Mouse (Mus musculus): ENCODE results near the gene Krt82. TPM values are rescaled to one million over a fixed set of nuclear protein-coding genes. Genes with fewer than 3 reads are reported as not detected.
"Not testable (repeated sequence)": the region's sequence is repeated elsewhere in the genome, so short reads cannot be mapped to it uniquely, and the experiment has no call there.

The Krt82 gene
- polyA plus RNA-seq, 1 experiment from 2014 or later: not detected

GRCm38 (mm10) chr15:101553169-101553568, 2.7 kb upstream of the Krt82 start:
- Histone ChIP-seq H3K9ac (no peak overlapping the region), H3K4me3 (replicated peaks) (no peak overlapping the region), H3K4me1 (replicated peaks) (no peaks in the 10 kb centered on the region), H3K9me3 (replicated peaks) (no peaks in the 10 kb centered on the region), H3K36me3 (no peaks in the 10 kb centered on the region), H3K4me2 (no peak overlapping the region), H3K27me3 (peaks cover 21% of the 10 kb centered on the region), H3K27ac (no peak overlapping the region)
- no peak for ATAC-seq (ENCODE audit: low read depth)
- under 1% methylated on average over 11 of the region's 11 CpGs for WGBS (ENCODE audit: insufficient replicate concordance)
- DNase-seq: no peak

GRCm38 (mm10) chr15:101552188-101552587, 1.7 kb upstream of the Krt82 start:
- no peak for DNase-seq
- Histone ChIP-seq H3K27me3 (peaks cover 21% of the 10 kb centered on the region), H3K36me3 (no peaks in the 10 kb centered on the region), H3K4me2 (no peak overlapping the region), H3K9me3 (replicated peaks) (no peaks in the 10 kb centered on the region), H3K4me3 (replicated peaks) (no peak overlapping the region), H3K27ac (no peak overlapping the region), H3K9ac (no peak overlapping the region), H3K4me1 (replicated peaks) (no peaks in the 10 kb centered on the region)
- ATAC-seq (ENCODE audit: low read depth): no peak
- WGBS (ENCODE audit: insufficient replicate concordance): 72% methylated on average over 8 of the region's 8 CpGs

GRCm38 (mm10) chr15:101544478-101544877, 6.0 kb downstream of the Krt82 start:
- no peak overlapping the region for H3K9ac ChIP-seq
- ATAC-seq (ENCODE audit: low read depth) (no peak), DNase-seq (no peak)
- no peaks in the 10 kb centered on the region for H3K9me3 ChIP-seq (replicated peaks)
- WGBS (ENCODE audit: insufficient replicate concordance): 50% methylated on average over 3 of the region's 3 CpGs
- no peak overlapping the region for H3K4me3 ChIP-seq (replicated peaks)
- H3K4me1 ChIP-seq (replicated peaks): no peaks in the 10 kb centered on the region
- H3K27me3 ChIP-seq: no peaks in the 10 kb centered on the region
- no peaks in the 10 kb centered on the region for H3K36me3 ChIP-seq
- no peak overlapping the region for H3K27ac ChIP-seq
- H3K4me2 ChIP-seq: no peak overlapping the region

GRCm38 (mm10) chr15:101542543-101542942, 7.9 kb downstream of the Krt82 start:
- Histone ChIP-seq H3K27me3 (no peaks in the 10 kb centered on the region), H3K9ac (no peak overlapping the region), H3K27ac (no peak overlapping the region), H3K4me2 (no peak overlapping the region), H3K4me3 (replicated peaks) (no peak overlapping the region), H3K4me1 (replicated peaks) (no peaks in the 10 kb centered on the region), H3K36me3 (no peaks in the 10 kb centered on the region), H3K9me3 (replicated peaks) (no peaks in the 10 kb centered on the region)
- WGBS (ENCODE audit: insufficient replicate concordance): 59% methylated on average over 8 of the region's 9 CpGs
- no peak for ATAC-seq (ENCODE audit: low read depth)
- no peak for DNase-seq

- H3K27ac ChIP-seq: no peak overlapping the region
- H3K27me3 ChIP-seq: no peaks in the 10 kb centered on the region
- no peaks in the 10 kb centered on the region for H3K4me1 ChIP-seq (replicated peaks)
- DNase-seq: no peak
- 56% methylated on average over 4 of the region's 4 CpGs for WGBS (ENCODE audit: insufficient replicate concordance)
- H3K4me3 ChIP-seq (replicated peaks): no peak overlapping the region
- H3K9me3 ChIP-seq (replicated peaks): no peaks in the 10 kb centered on the region
- no peak overlapping the region for H3K4me2 ChIP-seq
- no peaks in the 10 kb centered on the region for H3K36me3 ChIP-seq
- no peak for ATAC-seq (ENCODE audit: low read depth)
- no peak overlapping the region for H3K9ac ChIP-seq
Measured at GRCm38 (mm10) chr15:101538580-101538900, 11.9 kb downstream of the Krt82 start.

- Histone ChIP-seq H3K27ac (no peak overlapping the region), H3K4me1 (replicated peaks) (no peaks in the 10 kb centered on the region), H3K9me3 (replicated peaks) (no peaks in the 10 kb centered on the region), H3K9ac (no peak overlapping the region), H3K27me3 (no peaks in the 10 kb centered on the region), H3K4me2 (no peak overlapping the region), H3K36me3 (no peaks in the 10 kb centered on the region), H3K4me3 (replicated peaks) (no peak overlapping the region)
- WGBS (ENCODE audit: insufficient replicate concordance): 32% methylated on average over 7 of the region's 7 CpGs
- DNase-seq (no peak), ATAC-seq (ENCODE audit: low read depth) (no peak)
Measured at GRCm38 (mm10) chr15:101537864-101538579, 12.4 kb downstream of the Krt82 start.

GRCm38 (mm10) chr15:101536054-101536850, 14.2 kb downstream of the Krt82 start:
- H3K27ac ChIP-seq: no peak overlapping the region
- 34% methylated on average over 9 of the region's 9 CpGs for WGBS (ENCODE audit: insufficient replicate concordance)
- DNase-seq (no peak), ATAC-seq (ENCODE audit: low read depth) (no peak)
- no peaks in the 10 kb centered on the region for H3K4me1 ChIP-seq (replicated peaks)
- H3K27me3 ChIP-seq: no peaks in the 10 kb centered on the region
- H3K9ac ChIP-seq: no peak overlapping the region
- no peaks in the 10 kb centered on the region for H3K9me3 ChIP-seq (replicated peaks)
- H3K4me3 ChIP-seq (replicated peaks): no peak overlapping the region
- H3K4me2 ChIP-seq: no peak overlapping the region
- H3K36me3 ChIP-seq: no peaks in the 10 kb centered on the region

- H3K36me3 ChIP-seq: no peaks in the 10 kb centered on the region
- no peak for ATAC-seq (ENCODE audit: low read depth)
Measured at GRCm38 (mm10) chr15:101532720-101533119, 17.7 kb downstream of the Krt82 start, which contains the start of gene Krt84. TSS of gene Krt84 (minus strand) at chr15:101532820.

GRCm38 (mm10) chr15:101522556-101523232, 27.8 kb downstream of the Krt82 start:
- DNase-seq (no peak), ATAC-seq (ENCODE audit: low read depth) (no peak)
- no peak overlapping the region for H3K9ac ChIP-seq
- no peak overlapping the region for H3K27ac ChIP-seq
- 48% methylated on average over 4 of the region's 4 CpGs for WGBS (ENCODE audit: insufficient replicate concordance)
- H3K4me3 ChIP-seq (replicated peaks): no peak overlapping the region
- H3K9me3 ChIP-seq (replicated peaks): no peaks in the 10 kb centered on the region
- no peaks in the 10 kb centered on the region for H3K4me1 ChIP-seq (replicated peaks)
- no peak overlapping the region for H3K4me2 ChIP-seq
- H3K27me3 ChIP-seq: 0 out of 2 replicates have a peak, but pooled peaks cover 5% of the 10 kb centered on the region
- H3K36me3 ChIP-seq: no peaks in the 10 kb centered on the region

More at GRCm38 (mm10) chr15:101532720-101533119, 17.7 kb downstream of the Krt82 start, which contains the start of gene Krt84:
- Histone ChIP-seq H3K4me1 (replicated peaks) (no peaks in the 10 kb centered on the region), H3K9ac (no peak within 1 kb of the TSS), H3K4me2 (no peak within 1 kb of the TSS), H3K4me3 (replicated peaks) (no peak within 1 kb of the TSS), H3K9me3 (replicated peaks) (no peaks in the 10 kb centered on the region), H3K27ac (no peak within 1 kb of the TSS), H3K27me3 (no peaks in the 10 kb centered on the region)
- 69% methylated on average over 7 of the region's 7 CpGs for WGBS (ENCODE audit: insufficient replicate concordance)
- DNase-seq: no peak

GRCm38 (mm10) chr15:101519792-101520191, 30.7 kb downstream of the Krt82 start:
- H3K9me3 ChIP-seq (replicated peaks): no peaks in the 10 kb centered on the region
- DNase-seq (no peak), ATAC-seq (ENCODE audit: low read depth) (no peak)
- no peak overlapping the region for H3K4me2 ChIP-seq
- H3K4me3 ChIP-seq (replicated peaks): no peak overlapping the region
- no peak overlapping the region for H3K27ac ChIP-seq
- 0 out of 2 replicates have a peak, but pooled peaks cover 5% of the 10 kb centered on the region for H3K27me3 ChIP-seq
- no peak overlapping the region for H3K9ac ChIP-seq
- H3K36me3 ChIP-seq: no peaks in the 10 kb centered on the region
- 17% methylated on average over 2 of the region's 2 CpGs for WGBS (ENCODE audit: insufficient replicate concordance)
- H3K4me1 ChIP-seq (replicated peaks): no peaks in the 10 kb centered on the region

- H3K9ac ChIP-seq; H3K27ac ChIP-seq; H3K4me3 ChIP-seq (replicated peaks); DNase-seq; H3K4me1 ChIP-seq (replicated peaks); ATAC-seq (ENCODE audit: low read depth); H3K9me3 ChIP-seq (replicated peaks); H3K36me3 ChIP-seq; H3K27me3 ChIP-seq; H3K4me2 ChIP-seq: not testable (repeated sequence)
- 51% methylated on average over 2 of the region's 2 CpGs for WGBS (ENCODE audit: insufficient replicate concordance)
Measured at GRCm38 (mm10) chr15:101517161-101517560, 33.3 kb downstream of the Krt82 start, which contains the start of gene Gm49425. TSS of gene Gm49425 (minus strand) at chr15:101517261.

All from liver, embryonic 13.5 days (tissue).